Mouse (Mus musculus) limb, embryonic 11.5 days (tissue): ENCODE data around the gene Coro6. TPM values are rescaled to one million over a fixed set of nuclear protein-coding genes. Genes with fewer than 3 reads are reported as not detected.

Experiments
- ATAC-seq: fragments of 200-750 bp; cut with Nextera tagmentation; 2 replicates; pipeline ENCODE4 v1.8.0; 2017; ENCODE audit warnings: low read depth; ENCODE audit not compliant: insufficient number of reproducible peaks, low FRiP score, low TSS enrichment
- DNase-seq: peaks from one replicate; pipeline ENCODE4 v3.0.0-alpha.2; 2015; ENCODE audit warnings: low spot score
- H3K27ac ChIP-seq: fragments of 300-500 bp; sonication (generic); replicated peaks from 2 replicates; pipeline ENCODE4 v1.5.1; 2014; ENCODE audit warnings: low read depth, mild to moderate bottlenecking, low read length
- H3K27me3 ChIP-seq: fragments of 300-500 bp; sonication (generic); 2 replicates; pipeline ENCODE4 v1.6.1; 2014; ENCODE audit warnings: mild to moderate bottlenecking, low read length, mixed read lengths; ENCODE audit not compliant: control insufficient read depth, insufficient read depth
- H3K36me3 ChIP-seq: fragments of 300-500 bp; sonication (generic); 2 replicates; pipeline ENCODE4 v1.6.1; 2014; ENCODE audit warnings: mild to moderate bottlenecking, low read length, moderate library complexity, mixed read lengths; ENCODE audit not compliant: control insufficient read depth, insufficient read depth
- H3K4me1 ChIP-seq: fragments of 300-500 bp; sonication (generic); 2 replicates; pipeline ENCODE4 v1.6.1; 2014; ENCODE audit warnings: low read length, mixed read lengths; ENCODE audit not compliant: control insufficient read depth, insufficient read depth
- H3K4me2 ChIP-seq: fragments of 300-500 bp; sonication (generic); 2 replicates; pipeline ENCODE4 v1.6.1; 2014; ENCODE audit warnings: low read depth, mild to moderate bottlenecking, moderate library complexity; ENCODE audit not compliant: severe bottlenecking
- H3K4me3 ChIP-seq: fragments of 300-500 bp; sonication (generic); 2 replicates; pipeline ENCODE4 v1.5.1; 2014; ENCODE audit warnings: low read depth, low read length
- H3K9ac ChIP-seq: fragments of 300-500 bp; sonication (generic); 2 replicates; pipeline ENCODE4 v1.6.1; 2014; ENCODE audit warnings: mild to moderate bottlenecking, low read length
- H3K9me3 ChIP-seq: fragments of 300-500 bp; sonication (generic); 2 replicates; pipeline ENCODE4 v1.6.1; 2016; ENCODE audit warnings: low read length; ENCODE audit not compliant: control insufficient read depth
- WGBS: fragments of 180-500 bp; shearing (Covaris S2); extraction: QIAGEN DNeasy Blood & Tissue Kit; methylation state at CpG from one replicate; pipeline ENCODE4 v1.1.7; 2014; 5-methylcytosine and 5-hydroxymethylcytosine counted together
- polyA plus RNA-seq: library from polyadenylated mRNA; unstranded; fragments of >200 nt; fragmentation: Nextera tagmentation; extraction: Ambion mirVana; gene quantifications from 2 replicates; pipeline ENCODE4 v1.2.1, GENCODE M21; 2014

Coro6 gene
- polyA plus RNA-seq, 1 experiment from 2014 or later = 0.29 TPM

DNA sequence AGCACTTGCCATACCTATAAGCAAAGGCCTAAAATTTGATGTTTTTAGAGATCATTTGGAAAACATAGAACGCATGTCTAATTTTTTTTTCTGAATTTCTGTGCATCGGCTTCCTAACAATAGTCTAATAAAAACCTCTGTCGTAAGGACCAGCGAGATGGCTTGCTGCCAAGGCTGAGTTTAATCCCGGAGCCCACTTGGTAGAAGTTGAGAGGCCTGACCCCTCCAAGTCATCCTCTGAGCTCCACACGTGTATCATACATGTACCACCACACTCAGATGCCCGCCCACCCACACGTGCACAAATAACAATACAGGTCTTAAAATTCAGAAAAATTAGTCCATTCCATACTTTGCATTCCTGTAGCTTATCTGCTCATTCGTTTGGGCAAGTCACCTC, 22.1 kb upstream of the Coro6 start:
- 89% methylated on average over 9 of the region's 9 CpGs for WGBS
- Histone ChIP-seq H3K4me1 (no peaks in the 10 kb centered on the region), H3K36me3 (no peaks in the 10 kb centered on the region), H3K27me3 (no peaks in the 10 kb centered on the region), H3K4me3 (no peak overlapping the region), H3K4me2 (no peak overlapping the region), H3K9me3 (no peaks in the 10 kb centered on the region), H3K27ac (no peak overlapping the region), H3K9ac (no peak overlapping the region)
- DNase-seq (no peak), ATAC-seq (no peak)

DNA sequence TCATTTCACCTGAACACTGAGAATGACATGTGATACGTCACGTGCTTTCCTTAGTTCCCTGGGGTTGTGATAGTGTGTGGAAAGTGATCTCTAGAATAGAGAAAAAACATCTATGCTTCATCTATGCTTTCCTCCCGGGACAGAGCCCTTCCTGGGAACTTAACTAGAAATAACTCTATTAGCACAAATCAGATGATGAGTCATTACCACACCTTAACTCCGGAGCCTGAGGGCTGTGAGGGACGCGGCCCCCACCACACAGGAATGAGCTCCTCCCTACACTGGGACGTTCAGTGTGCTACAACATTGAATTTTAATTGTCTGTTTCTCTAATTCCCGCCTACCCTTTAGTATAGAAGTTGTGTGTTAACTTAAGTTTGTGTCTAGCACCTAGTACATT, 21.2 kb upstream of the Coro6 start:
- Histone ChIP-seq H3K9ac (no peak overlapping the region), H3K36me3 (no peaks in the 10 kb centered on the region), H3K4me3 (no peak overlapping the region), H3K4me2 (no peak overlapping the region), H3K9me3 (no peaks in the 10 kb centered on the region), H3K27ac (no peak overlapping the region), H3K4me1 (no peaks in the 10 kb centered on the region), H3K27me3 (no peaks in the 10 kb centered on the region)
- no peak for ATAC-seq
- WGBS = 84% methylated on average over 8 of the region's 8 CpGs
- no peak for DNase-seq

DNA sequence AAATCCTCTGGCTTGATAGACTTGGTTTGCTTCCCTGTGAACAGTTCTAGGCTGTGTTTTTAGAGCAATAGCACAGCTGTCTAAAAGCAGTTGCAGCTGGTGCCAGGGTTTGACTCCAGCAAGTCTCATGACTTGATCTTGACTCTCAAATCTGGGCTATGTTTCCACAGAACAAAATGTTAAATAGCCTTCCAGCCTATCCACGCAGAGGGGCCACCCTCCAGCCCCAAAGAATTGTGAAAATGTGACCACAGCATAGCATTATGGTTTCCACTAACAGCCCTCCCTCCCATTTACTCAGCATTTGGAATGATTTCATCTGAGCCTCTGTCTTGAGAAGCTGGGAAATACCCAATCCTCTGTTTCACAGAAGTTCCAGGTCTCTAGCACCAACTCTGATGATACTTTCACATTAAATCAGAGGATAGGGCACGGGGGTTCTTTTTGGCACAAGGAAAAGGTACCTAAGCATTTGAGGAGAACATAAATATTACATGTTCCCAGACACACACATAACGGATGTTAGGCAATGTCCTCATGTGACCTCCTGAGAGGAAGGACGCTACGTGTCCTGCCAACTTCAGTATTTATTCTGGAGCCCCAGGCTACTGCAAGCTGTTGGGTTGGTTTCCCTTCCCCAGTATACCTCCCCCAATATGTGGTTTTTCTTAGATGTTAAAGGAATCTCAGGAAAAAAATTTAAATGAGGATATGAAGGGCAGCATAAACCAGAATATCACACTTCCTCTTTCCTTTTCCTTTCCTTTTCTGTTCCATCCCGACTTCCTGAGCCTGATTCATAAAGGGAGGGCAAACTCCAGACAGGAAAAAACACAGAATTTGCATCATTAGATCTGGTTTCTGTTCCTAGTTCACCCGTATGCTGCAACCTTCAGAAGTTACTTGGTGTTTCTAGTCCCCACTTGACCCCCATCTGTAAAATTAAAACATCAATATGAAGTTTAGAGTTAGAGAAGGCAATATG, 19.7 kb upstream of the Coro6 start:
- Histone ChIP-seq H3K36me3 (no peaks in the 10 kb centered on the region), H3K27ac (no peak overlapping the region)
- DNase-seq = no peak

DNA sequence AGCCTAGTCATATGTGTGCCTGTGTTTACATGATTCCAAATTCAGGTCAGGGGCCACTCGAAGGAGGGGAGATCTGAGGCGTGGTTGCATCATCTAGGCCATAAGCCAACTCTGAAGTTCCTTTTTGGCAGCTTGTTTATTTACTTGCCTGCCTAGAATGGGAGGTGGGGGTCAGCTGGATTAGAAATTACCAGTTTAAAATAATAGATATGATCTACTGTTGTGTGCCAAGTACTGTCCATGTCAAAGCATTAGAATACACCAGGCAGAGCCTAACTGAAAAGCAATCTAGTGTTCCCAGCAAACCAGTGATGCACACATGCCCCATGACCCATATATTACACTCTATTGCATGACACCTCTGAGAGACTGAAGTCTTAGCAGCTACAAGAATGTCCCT, 17.3 kb upstream of the Coro6 start:
- no peak overlapping the region for H3K4me2 ChIP-seq
- no peaks in the 10 kb centered on the region for H3K36me3 ChIP-seq
- H3K4me3 ChIP-seq = no peak overlapping the region
- 84% methylated on average over 2 of the region's 2 CpGs for WGBS
- no peak overlapping the region for H3K9ac ChIP-seq
- ATAC-seq (no peak), DNase-seq (no peak)
- H3K27ac ChIP-seq = no peak overlapping the region
- no peaks in the 10 kb centered on the region for H3K4me1 ChIP-seq
- no peaks in the 10 kb centered on the region for H3K27me3 ChIP-seq
- H3K9me3 ChIP-seq = no peaks in the 10 kb centered on the region

More for the DNA sequence above, 19.7 kb upstream of the Coro6 start:
- H3K4me3 ChIP-seq = no peak overlapping the region
- no peaks in the 10 kb centered on the region for H3K27me3 ChIP-seq
- H3K9ac ChIP-seq = no peak overlapping the region
- no peak for ATAC-seq
- no peak overlapping the region for H3K4me2 ChIP-seq
- no peaks in the 10 kb centered on the region for H3K9me3 ChIP-seq
- no peaks in the 10 kb centered on the region for H3K4me1 ChIP-seq
- 78% methylated on average over 7 of the region's 7 CpGs for WGBS

DNA sequence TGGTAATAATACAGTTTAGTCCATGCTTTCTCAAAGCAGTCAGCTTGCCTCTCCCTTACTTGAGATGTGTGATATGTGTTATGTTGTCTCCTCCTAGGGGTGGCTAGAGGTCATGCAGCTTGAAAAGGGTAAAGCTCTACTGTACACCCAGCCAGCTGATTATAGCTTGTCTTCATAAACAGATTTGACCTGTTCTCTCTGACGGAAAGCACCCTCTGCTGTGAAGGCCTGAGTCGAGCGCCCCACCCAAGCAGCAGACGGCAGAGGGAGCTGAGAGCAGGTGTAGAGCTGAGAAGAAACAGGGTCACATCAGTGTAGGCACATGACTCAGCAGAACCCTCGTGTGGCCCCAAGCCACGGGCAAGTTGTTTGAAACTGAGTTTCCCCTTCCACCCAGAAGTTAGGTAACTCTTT, 15.6 kb upstream of the Coro6 start:
- no peak overlapping the region for H3K4me2 ChIP-seq
- no peaks in the 10 kb centered on the region for H3K9me3 ChIP-seq
- no peaks in the 10 kb centered on the region for H3K4me1 ChIP-seq
- no peaks in the 10 kb centered on the region for H3K36me3 ChIP-seq
- DNase-seq = peak; percentile 31
- no peak overlapping the region for H3K9ac ChIP-seq
- H3K27ac ChIP-seq = no peak overlapping the region
- ATAC-seq = no peak
- 56% methylated on average over 6 of the region's 6 CpGs for WGBS
- H3K27me3 ChIP-seq = no peaks in the 10 kb centered on the region
- H3K4me3 ChIP-seq = no peak overlapping the region

DNA sequence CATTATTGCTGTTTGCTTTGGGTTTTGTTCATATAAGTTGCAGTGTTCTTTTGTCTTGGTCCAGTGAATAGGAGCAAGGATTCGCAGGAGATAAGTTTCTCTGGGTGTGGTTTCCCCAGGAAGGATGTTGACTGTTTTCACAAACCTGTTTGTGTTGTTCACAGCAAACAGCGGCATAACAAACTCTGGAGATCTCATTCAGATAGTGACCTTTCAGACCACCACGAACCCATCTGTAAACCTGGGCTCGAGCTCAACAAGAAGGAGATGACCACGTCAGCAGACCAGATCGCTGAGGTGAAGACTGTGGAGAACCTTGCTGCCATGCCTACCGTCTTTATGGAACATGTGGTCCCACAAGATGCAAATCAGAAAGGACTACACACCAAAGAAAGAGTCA, 13.0 kb upstream of the Coro6 start:
- Histone ChIP-seq H3K9ac (no peak overlapping the region), H3K4me3 (no peak overlapping the region), H3K27me3 (no peaks in the 10 kb centered on the region), H3K36me3 (peaks cover 4% of the 10 kb centered on the region; the same call in 1 of the 2 replicates), H3K9me3 (no peaks in the 10 kb centered on the region), H3K27ac (no peak overlapping the region), H3K4me1 (no peaks in the 10 kb centered on the region), H3K4me2 (no peak overlapping the region)
- ATAC-seq = no peak
- WGBS = 92% methylated on average over 7 of the region's 7 CpGs
- no peak for DNase-seq

DNA sequence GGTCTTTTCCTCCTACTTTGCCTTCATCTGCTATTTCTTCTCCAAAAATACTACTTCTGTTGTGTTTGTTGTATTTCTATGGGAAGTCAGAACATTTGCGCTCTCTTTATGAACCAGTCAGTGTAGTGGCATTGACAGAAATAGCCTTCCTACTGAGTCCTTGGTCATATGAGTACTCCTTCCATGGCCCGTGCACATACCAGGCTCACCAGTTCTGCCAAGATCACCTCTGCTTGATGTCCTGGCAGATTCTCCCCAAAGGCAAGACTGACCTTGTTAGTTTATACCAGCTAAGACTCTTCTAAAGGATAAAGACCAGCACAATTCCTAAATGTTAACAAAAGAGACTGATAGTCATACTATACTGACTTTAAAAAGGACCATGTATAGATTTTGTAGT, 10.5 kb upstream of the Coro6 start:
- 91% methylated on average over 2 of the region's 2 CpGs for WGBS
- ATAC-seq = no peak
- H3K4me3 ChIP-seq = no peak overlapping the region

DNA sequence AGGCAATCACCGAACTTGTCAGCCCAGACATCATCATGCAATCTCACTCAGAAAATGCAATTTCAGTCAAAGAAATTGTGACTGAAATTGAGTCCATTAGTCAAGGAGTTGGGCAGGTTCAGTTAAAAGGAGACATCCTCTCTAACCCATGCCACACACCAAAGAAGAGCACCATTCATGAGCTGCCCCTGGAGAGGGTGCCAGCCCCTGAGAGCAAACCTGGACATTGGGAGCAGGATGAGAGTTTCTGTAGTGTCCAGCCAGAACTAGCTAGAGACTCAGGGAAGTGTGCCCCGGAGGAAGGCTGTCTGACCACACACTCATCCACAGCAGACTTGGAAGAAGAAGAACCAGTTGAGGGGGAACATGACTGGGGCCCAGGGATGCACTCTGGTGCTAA, 8.8 kb upstream of the Coro6 start:
- no peak overlapping the region for H3K9ac ChIP-seq
- 93% methylated on average over 2 of the region's 2 CpGs for WGBS
- no peaks in the 10 kb centered on the region for H3K4me1 ChIP-seq
- no peak overlapping the region for H3K4me2 ChIP-seq
- H3K27ac ChIP-seq = no peak overlapping the region
- H3K27me3 ChIP-seq = no peaks in the 10 kb centered on the region
- peaks cover 4% of the 10 kb centered on the region; the same call in 1 of the 2 replicates for H3K36me3 ChIP-seq
- no peaks in the 10 kb centered on the region for H3K9me3 ChIP-seq
- ATAC-seq (no peak), DNase-seq (no peak)
- H3K4me3 ChIP-seq = no peak overlapping the region

More for the DNA sequence above, 10.5 kb upstream of the Coro6 start:
- Histone ChIP-seq H3K36me3 (peaks cover 4% of the 10 kb centered on the region; the same call in 1 of the 2 replicates), H3K9me3 (no peaks in the 10 kb centered on the region), H3K4me2 (no peak overlapping the region), H3K9ac (no peak overlapping the region), H3K27me3 (no peaks in the 10 kb centered on the region), H3K27ac (no peak overlapping the region), H3K4me1 (no peaks in the 10 kb centered on the region)
- DNase-seq = no peak
